Mouse (Mus musculus) embryo, embryonic 10 days (tissue): ENCODE results near the gene Ints11.
A peak's percentile ranks its signal among the peaks of the same experiment; 100 is the strongest.

ENCODE experiments used
- DNase-seq: peaks from one replicate; pipeline ENCODE4 v3.0.0-alpha.2; 2015; ENCODE audit warnings: low spot score

The Ints11 gene

GRCm38 (mm10) chr4:155869317-155870033, at the start of gene Ints11, which contains the start of gene Cptp:
Gene Ints11 (plus strand): TSS chr4:155869546.
Gene Cptp (minus strand): TSS chr4:155869440.
- DNase-seq = peak; percentile 96

- peak; percentile 58 for DNase-seq
Observed at GRCm38 (mm10) chr4:155821025-155821424, 48.3 kb upstream of the Ints11 start.

- DNase-seq = no peak
Observed at GRCm38 (mm10) chr4:155823443-155823842, 45.9 kb upstream of the Ints11 start.

- no peak for DNase-seq
Observed at GRCm38 (mm10) chr4:155829866-155830265, 39.5 kb upstream of the Ints11 start.

GRCm38 (mm10) chr4:155830596-155830995, 38.8 kb upstream of the Ints11 start:
- DNase-seq = no peak

- DNase-seq = peak; percentile 99
Observed at GRCm38 (mm10) chr4:155831205-155831766, 38.1 kb upstream of the Ints11 start, which contains the start of gene Aurkaip1. Gene Aurkaip1 (plus strand): TSS chr4:155831272.

GRCm38 (mm10) chr4:155831831-155832230, 37.5 kb upstream of the Ints11 start:
- DNase-seq = no peak

GRCm38 (mm10) chr4:155832321-155832720, 37.0 kb upstream of the Ints11 start:
- DNase-seq = no peak

GRCm38 (mm10) chr4:155833234-155833633, 36.1 kb upstream of the Ints11 start:
- DNase-seq = no peak

- DNase-seq = peak; percentile 74
Observed at GRCm38 (mm10) chr4:155833836-155834235, 35.5 kb upstream of the Ints11 start.

- no peak for DNase-seq
Observed at GRCm38 (mm10) chr4:155837404-155838010, 31.8 kb upstream of the Ints11 start.

- DNase-seq = no peak
Observed at GRCm38 (mm10) chr4:155838187-155839153, 30.9 kb upstream of the Ints11 start.

- peak; percentile 93 for DNase-seq
Observed at GRCm38 (mm10) chr4:155839483-155839910, 29.8 kb upstream of the Ints11 start, which contains the start of gene Mxra8. Gene Mxra8 (plus strand): TSS chr4:155839680.

GRCm38 (mm10) chr4:155840076-155841002, 29.0 kb upstream of the Ints11 start:
- DNase-seq = peak; percentile 12

- DNase-seq = peak; percentile 71
Observed at GRCm38 (mm10) chr4:155841003-155841454, 28.3 kb upstream of the Ints11 start.

- DNase-seq = peak; percentile 21
Observed at GRCm38 (mm10) chr4:155841651-155842270, 27.6 kb upstream of the Ints11 start.

GRCm38 (mm10) chr4:155843231-155843630, 26.1 kb upstream of the Ints11 start:
- no peak for DNase-seq

- peak; percentile 84 for DNase-seq
Observed at GRCm38 (mm10) chr4:155846871-155847578, 22.3 kb upstream of the Ints11 start, which contains the start of gene Dvl1. Gene Dvl1 (plus strand): TSS chr4:155847402.
